ENCODE assay signal across 10 mouse cellular contexts in the genomic region with DNA sequence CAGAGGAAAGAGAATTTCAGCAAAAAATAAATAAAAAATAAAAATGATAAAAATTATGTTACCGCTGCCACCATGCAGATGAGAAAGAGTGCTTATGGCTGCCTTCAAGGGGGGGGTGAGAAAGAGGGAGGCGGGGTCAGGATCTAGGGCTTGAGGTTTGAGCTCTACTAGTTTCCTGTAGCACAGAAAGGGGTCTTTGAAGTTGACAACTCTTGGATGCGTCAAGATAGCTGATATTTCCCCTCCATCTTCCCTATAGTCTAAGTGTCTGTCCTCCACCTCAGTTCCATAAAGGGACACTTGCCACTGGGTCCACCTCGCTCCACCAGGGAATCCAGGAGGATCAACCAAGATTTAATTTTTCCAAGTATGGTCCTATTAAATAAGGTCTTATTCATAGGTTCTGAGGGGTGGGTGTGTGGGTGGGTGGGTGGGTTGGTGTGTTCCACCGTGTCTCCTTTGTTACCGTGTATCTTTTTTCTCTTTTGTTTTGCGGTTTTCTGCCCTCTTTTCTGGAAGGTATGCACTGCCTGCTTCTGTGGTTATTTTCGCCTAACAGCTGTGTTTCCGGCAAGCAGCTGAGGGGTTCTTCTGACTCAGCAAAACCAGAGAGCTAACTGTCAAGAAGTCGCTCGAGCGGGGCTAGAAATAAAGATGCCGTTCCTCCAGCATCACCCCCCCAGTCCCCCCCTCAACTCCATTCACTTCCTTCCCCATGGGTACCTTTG.
DNase-seq lines count a peak whose midpoint lies in the region; ATAC-seq and TF ChIP-seq lines count a peak whose summit lies in the region.
"Had no signal": no experiment of that assay in that cellular context is flagged by ENCODE, and none has a peak within 500 bp of the region (broad histone marks: within the 10 kb centered on the region; RNA-seq: fewer than 3 reads in every experiment).

No protein-coding gene starts in this region.

- peaks cover 4% of the 10 kb centered on the region for H3K4me1 ChIP-seq in lung, postnatal 0 days (ENCODE audit: insufficient read depth, low read depth, low read length)
- peaks cover 25% of the 10 kb centered on the region for H3K4me1 ChIP-seq in liver, embryonic 13.5 days (replicated peaks)
- H3K4me1 ChIP-seq in hindbrain, embryonic 12.5 days: peaks cover 12% of the 10 kb centered on the region

- H3K36me3 ChIP-seq in lung, postnatal 0 days (ENCODE audit: insufficient read depth, low read length): no peaks in the 10 kb centered on the region
- H3K36me3 ChIP-seq in liver, embryonic 13.5 days: no peaks in the 10 kb centered on the region
- H3K36me3 ChIP-seq in hindbrain, embryonic 12.5 days: no peaks in the 10 kb centered on the region

- no peaks in the 10 kb centered on the region for H3K27me3 ChIP-seq in lung, postnatal 0 days (replicated peaks; ENCODE audit: insufficient read depth, low read length)
- H3K27me3 ChIP-seq in liver, embryonic 13.5 days: peaks cover 43% of the 10 kb centered on the region
- no peaks in the 10 kb centered on the region for H3K27me3 ChIP-seq in hindbrain, embryonic 12.5 days

- H3K27ac ChIP-seq in lung, postnatal 0 days (ENCODE audit: low read length): no peak overlapping the region
- H3K27ac ChIP-seq in liver, embryonic 13.5 days: no peak overlapping the region
- H3K27ac ChIP-seq in hindbrain, embryonic 12.5 days: no peak overlapping the region

- TF ChIP-seq EP300 in lung, postnatal 0 days (IDR thresholded peaks at IDR 0.05): no peak

- WGBS in lung, postnatal 0 days: 56% methylated on average over 13 of the region's 13 CpGs
- 17% methylated on average over 13 of the region's 13 CpGs for WGBS in liver, embryonic 13.5 days (ENCODE audit: insufficient replicate concordance)
- 59% methylated on average over 13 of the region's 13 CpGs for WGBS in hindbrain, embryonic 12.5 days

- TF ChIP-seq CTCF in lung, postnatal 0 days (IDR thresholded peaks at IDR 0.05): no peak

- H3K9me3 ChIP-seq in lung, postnatal 0 days (ENCODE audit: low read length): no peaks in the 10 kb centered on the region
- H3K9me3 ChIP-seq in liver, embryonic 13.5 days (replicated peaks): no peaks in the 10 kb centered on the region
- no peaks in the 10 kb centered on the region for H3K9me3 ChIP-seq in hindbrain, embryonic 12.5 days (replicated peaks)

- no peak overlapping the region for H3K9ac ChIP-seq in lung, postnatal 0 days (replicated peaks; ENCODE audit: low read depth)
- no peak overlapping the region for H3K9ac ChIP-seq in liver, embryonic 13.5 days
- H3K9ac ChIP-seq in hindbrain, embryonic 12.5 days: no peak overlapping the region

- no peak overlapping the region for H3K4me3 ChIP-seq in lung, postnatal 0 days (ENCODE audit: low read depth, low read length)
- no peak overlapping the region for H3K4me3 ChIP-seq in liver, embryonic 13.5 days (replicated peaks)
- no peak overlapping the region for H3K4me3 ChIP-seq in hindbrain, embryonic 12.5 days

- DNase-seq in lung, postnatal 0 days (ENCODE audit: low spot score): peak; percentile 48
- DNase-seq in lung, postnatal 4 days: no peak
- DNase-seq in T-cell, adult 2 months (ENCODE audit: low spot score): peak; percentile 71
- DNase-seq in liver, embryonic 13.5 days: no peak
- DNase-seq in thymus, postnatal 10 days (ENCODE audit: low spot score in 2 of 2): peak; percentile 78 to 84
- DNase-seq in cerebellum, postnatal 25 days: no peak
- no peak for DNase-seq in adrenal gland, postnatal 14 days
- DNase-seq: cerebellum, adult 9-11 months; kidney, postnatal 36 days had no signal

- ATAC-seq in lung, postnatal 0 days: no peak
- no peak for ATAC-seq in liver, embryonic 13.5 days (ENCODE audit: low read depth)
- ATAC-seq in hindbrain, embryonic 12.5 days (ENCODE audit: low FRiP score): no peak

- H3K4me2 ChIP-seq in lung, postnatal 0 days (replicated peaks; ENCODE audit: low read depth, low read length): no peak overlapping the region
- H3K4me2 ChIP-seq in liver, embryonic 13.5 days: peak overlapping the region; percentile 24
- no peak overlapping the region for H3K4me2 ChIP-seq in hindbrain, embryonic 12.5 days (replicated peaks)

Comparison
In these comparisons a context has a peak if more than half of its experiments do, and no peak if none do; other contexts are left out.
1. DNase-seq: peak in lung, postnatal 0 days (single experiment), T-cell, adult 2 months (single experiment) and thymus, postnatal 10 days (2 of 2); none in lung, postnatal 4 days (0 of 2), liver, embryonic 13.5 days (single experiment), cerebellum, postnatal 25 days (0 of 2) and adrenal gland, postnatal 14 days (single experiment).